Mouse (Mus musculus) small intestine, adult 2 months (tissue): Measurements from ENCODE around the gene Grhpr.

Experiments used
- CTCF ChIP-seq: fragments of 200-500 bp; IDR thresholded peaks from 2 replicates; pipeline ENCODE4 v1.5.1; 2012; ENCODE audit warnings: low read depth, mild to moderate bottlenecking, control low read depth, inconsistent platforms, low read length, moderate library complexity, mixed read lengths; ENCODE audit not compliant: insufficient replicate concordance, insufficient read length; ENCODE audit errors: extremely low read depth
- POLR2A ChIP-seq: fragments of 200-500 bp; IDR thresholded peaks from 2 replicates; pipeline ENCODE4 v1.6.1; 2012; ENCODE audit warnings: low read depth, mild to moderate bottlenecking, control low read depth, inconsistent platforms, low read length, moderate library complexity

GRCm38 (mm10) chr4:45018452-45018980, 37.3 kb downstream of the Grhpr start, which contains the start of gene Polr1e:
- no peak for TF ChIP-seq CTCF
- TF ChIP-seq POLR2A, result no peak
